ENCODE assay signal across 7 mouse cellular contexts in genomic region chr14:101942971-101943370, GRCm38 (mm10).
DNase-seq lines count a peak whose midpoint lies in the region; ATAC-seq and TF ChIP-seq lines count a peak whose summit lies in the region.

No protein-coding gene starts in this region.

- intact Hi-C loops in gastrocnemius, postnatal 14 days (cut with DNase I; ENCODE audit: low total_unique reads): no loop called here

- H3K27me3 ChIP-seq in intestine, embryonic 14.5 days (replicated peaks; ENCODE audit: control insufficient read depth, insufficient read depth, low read length): no peaks in the 10 kb centered on the region
- H3K27me3 ChIP-seq in lung, embryonic 14.5 days (ENCODE audit: insufficient read depth, low read length): no peaks in the 10 kb centered on the region

- no peak overlapping the region for H3K9ac ChIP-seq in intestine, embryonic 14.5 days (ENCODE audit: low read length)
- no peak overlapping the region for H3K9ac ChIP-seq in lung, embryonic 14.5 days

- 0 out of 2 replicates have a peak, but pooled peaks have one; percentile 39 for ATAC-seq in intestine, embryonic 14.5 days (replicated peaks; ENCODE audit: low FRiP score, low TSS enrichment, low read depth)
- ATAC-seq in lung, embryonic 14.5 days (ENCODE audit: insufficient read depth): peak; percentile 73
- peak; percentile 36; the same call in 1 of the 2 replicates for ATAC-seq in neutrophil, adult 5-6 weeks (ENCODE audit: extremely low read depth, insufficient number of reproducible peaks, low FRiP score, poor library complexity, severe bottlenecking)

- no peaks in the 10 kb centered on the region for H3K4me1 ChIP-seq in intestine, embryonic 14.5 days (replicated peaks; ENCODE audit: control insufficient read depth, insufficient read depth, low read length)
- H3K4me1 ChIP-seq in lung, embryonic 14.5 days (ENCODE audit: insufficient read depth): no peaks in the 10 kb centered on the region

- DNase-seq in 416B (ENCODE audit: low read depth): peak; percentile 76
- DNase-seq in CD4-positive helper T cell, adult 2 months (ENCODE audit: low read depth, low spot score): peak; percentile 19
- peak; percentile 43 for DNase-seq in cerebellum, adult 9-10 months
- DNase-seq in gastrocnemius, postnatal 14 days: peak; percentile 20
- peak; percentile 75 for DNase-seq in intestine, embryonic 14.5 days (ENCODE audit: low spot score)
- peak; percentile 91 for DNase-seq in lung, embryonic 14.5 days

- H3K9me3 ChIP-seq in intestine, embryonic 14.5 days (ENCODE audit: control insufficient read depth, low read length): no peaks in the 10 kb centered on the region
- H3K9me3 ChIP-seq in lung, embryonic 14.5 days (ENCODE audit: low read depth, low read length): no peaks in the 10 kb centered on the region

- H3K4me3 ChIP-seq in intestine, embryonic 14.5 days (ENCODE audit: low read depth, low read length): no peak overlapping the region
- no peak overlapping the region for H3K4me3 ChIP-seq in lung, embryonic 14.5 days (ENCODE audit: low read depth, low read length)

- peak overlapping the region; percentile 35 for H3K4me2 ChIP-seq in intestine, embryonic 14.5 days (ENCODE audit: low read length)
- H3K4me2 ChIP-seq in lung, embryonic 14.5 days: peak overlapping the region; percentile 41; the same call in 1 of the 2 replicates

- WGBS in intestine, embryonic 14.5 days: under 1% methylated on average over 4 of the region's 4 CpGs
- 11% methylated on average over 4 of the region's 4 CpGs for WGBS in lung, embryonic 14.5 days

- H3K36me3 ChIP-seq in intestine, embryonic 14.5 days (ENCODE audit: control insufficient read depth, insufficient read depth, low read length): no peaks in the 10 kb centered on the region
- no peaks in the 10 kb centered on the region for H3K36me3 ChIP-seq in lung, embryonic 14.5 days (ENCODE audit: insufficient read depth)

- TF ChIP-seq CTCF in lung, embryonic 14.5 days (IDR thresholded peaks at IDR 0.05; ENCODE audit: low read depth): peak; percentile 90

- no peak overlapping the region for H3K27ac ChIP-seq in intestine, embryonic 14.5 days (ENCODE audit: low read depth)
- no peak overlapping the region for H3K27ac ChIP-seq in lung, embryonic 14.5 days (ENCODE audit: low read depth)

Comparison
In these comparisons a context has a peak if more than half of its experiments do, and no peak if none do; other contexts are left out.
1. DNase-seq: peak in every context shown above with its lines; median percentile 91 in lung, embryonic 14.5 days; 76 in 416B; 75 in intestine, embryonic 14.5 days; 43 in cerebellum, adult 9-10 months; 20 in gastrocnemius, postnatal 14 days; 19 in CD4-positive helper T cell, adult 2 months.